Mouse (Mus musculus): ENCODE measurements around the gene Mcm3ap.

- TF ChIP-seq CTCF (conservative IDR thresholded peaks at IDR 0.05; ENCODE audit: low read length), result no peak
- no peak for TF ChIP-seq NANOG (IDR thresholded peaks at IDR 0.05; ENCODE audit: borderline replicate concordance, low read length)
- no peak for TF ChIP-seq POU5F1 (IDR thresholded peaks at IDR 0.05; ENCODE audit: borderline replicate concordance, low read length)
These were observed 77.8 kb downstream of the Mcm3ap start for GRCm38 (mm10) chr10:76546566-76546965.
